ENCODE assay signal across 8 mouse cellular contexts in the genomic region with DNA sequence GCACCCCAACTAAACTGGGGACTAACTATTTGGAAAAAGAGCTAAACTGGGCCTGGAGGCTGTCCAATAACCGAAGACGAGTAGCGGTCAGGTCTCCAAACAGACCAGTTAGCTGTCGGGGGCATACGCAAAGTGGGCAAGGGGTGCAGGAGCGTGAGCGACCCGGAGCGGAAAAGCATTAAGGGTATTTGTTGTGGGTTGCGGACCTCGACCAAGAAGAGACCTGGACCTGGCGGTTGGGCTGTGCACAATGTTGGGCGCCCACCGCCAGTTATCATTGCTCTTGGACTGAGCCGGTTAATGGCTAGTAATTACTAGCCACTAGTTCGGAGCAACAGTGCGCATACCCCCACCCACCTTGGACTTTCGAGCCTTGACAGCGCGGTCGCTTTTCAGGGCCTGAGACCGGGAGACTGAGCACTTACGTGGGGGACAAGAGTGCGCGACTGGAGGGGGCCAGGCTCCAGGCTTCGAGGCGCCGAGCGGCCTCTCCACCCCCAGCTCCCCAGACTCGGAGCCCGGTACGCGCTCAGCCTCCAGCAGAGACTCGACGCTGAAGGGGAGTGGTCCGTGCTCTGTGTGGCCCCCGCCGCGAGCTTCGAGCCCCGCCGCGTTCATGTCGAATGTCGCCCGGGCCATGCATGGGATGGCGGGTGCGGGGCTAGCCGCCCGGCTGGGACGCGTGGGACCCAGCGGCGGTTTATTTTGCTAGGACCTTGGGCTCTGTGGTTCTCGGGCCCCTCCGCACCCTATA. TPM values are rescaled to one million over a fixed set of nuclear protein-coding genes. Genes with fewer than 3 reads are reported as not detected.
A peak's percentile ranks its signal among the peaks of the same experiment; 100 is the strongest.
DNase-seq lines count a peak whose midpoint lies in the region; ATAC-seq and TF ChIP-seq lines count a peak whose summit lies in the region.

Msx3 (minus strand) TSS at position 729 of the 754 bp plus-strand sequence.

- peak within 1 kb of the TSS; percentile 65 for H3K4me2 ChIP-seq in forebrain, embryonic 16.5 days (ENCODE audit: low read length)

- H3K79me2 ChIP-seq in heart, adult 2 months (replicated peaks; ENCODE audit: control insufficient read depth, insufficient read depth, low read length) = no peaks in the 10 kb centered on the region
- no peaks in the 10 kb centered on the region for H3K79me2 ChIP-seq in macrophage (ENCODE audit: inconsistent target)

- peak; percentile 39 for ATAC-seq in forebrain, embryonic 16.5 days

- intact Hi-C loops in heart, adult 2 months (cut with DNase I) = no loop called here
- intact Hi-C loops in heart, postnatal 14 days (cut with DNase I) = no loop called here

- H3K4me1 ChIP-seq in heart, adult 2 months (ENCODE audit: control insufficient read depth, insufficient read depth, low read length) = peaks cover 1% of the 10 kb centered on the region; the same call in 1 of the 2 replicates
- peaks cover 23% of the 10 kb centered on the region for H3K4me1 ChIP-seq in E14TG2a.4 (replicated peaks; ENCODE audit: low read depth, low read length)
- H3K4me1 ChIP-seq in forebrain, embryonic 16.5 days (replicated peaks; ENCODE audit: control insufficient read depth, insufficient read depth, low read length) = peaks cover 23% of the 10 kb centered on the region

- no peaks in the 10 kb centered on the region for H3K36me3 ChIP-seq in heart, adult 2 months (ENCODE audit: control insufficient read depth, insufficient read depth, low read length)
- H3K36me3 ChIP-seq in E14TG2a.4 (ENCODE audit: insufficient read depth, low read length) = no peaks in the 10 kb centered on the region
- no peaks in the 10 kb centered on the region for H3K36me3 ChIP-seq in forebrain, embryonic 16.5 days (ENCODE audit: control insufficient read depth, insufficient read depth)
- no peaks in the 10 kb centered on the region for H3K36me3 ChIP-seq in macrophage (ENCODE audit: inconsistent target)

- no peak within 1 kb of the TSS for H3K9ac ChIP-seq in heart, adult 2 months (ENCODE audit: low read depth, low read length)
- H3K9ac ChIP-seq in forebrain, embryonic 16.5 days (replicated peaks; ENCODE audit: low read depth, low read length) = peak within 1 kb of the TSS; percentile 38

- no peak for DNase-seq in heart, adult 2 months
- DNase-seq in heart, postnatal 14 days = no peak
- DNase-seq in ovary, adult 18-20 months (ENCODE audit: low spot score) = no peak
- no peak for DNase-seq in urinary bladder, postnatal 25 days (ENCODE audit: low spot score)
- no peak for DNase-seq in urinary bladder, postnatal 36 days (ENCODE audit: low spot score in 2 of 2)

- H3K27me3 ChIP-seq in heart, adult 2 months (ENCODE audit: control insufficient read depth, insufficient read depth, low read length) = peaks cover 9% of the 10 kb centered on the region; the same call in 1 of the 2 replicates
- H3K27me3 ChIP-seq in E14TG2a.4 (ENCODE audit: insufficient read depth, low read length) = peaks cover 98% of the 10 kb centered on the region
- peaks cover 77% of the 10 kb centered on the region for H3K27me3 ChIP-seq in forebrain, embryonic 16.5 days (replicated peaks; ENCODE audit: control insufficient read depth, insufficient read depth, low read length)

- H3K27ac ChIP-seq in heart, adult 2 months = no peak within 1 kb of the TSS
- no peak within 1 kb of the TSS for H3K27ac ChIP-seq in forebrain, embryonic 16.5 days (ENCODE audit: low read length)
- no peak within 1 kb of the TSS for H3K27ac ChIP-seq in macrophage

- TF ChIP-seq POLR2A in heart, adult 2 months (IDR thresholded peaks at IDR 0.05; ENCODE audit: insufficient read depth, low read depth, low read length) = no peak

- 3% methylated on average over 56 of the region's 56 CpGs for WGBS in heart, adult 2 months
- WGBS in forebrain, embryonic 16.5 days = under 1% methylated on average over 56 of the region's 56 CpGs
- WGBS in macrophage (ENCODE audit: missing documents) = 4% methylated on average over 56 of the region's 56 CpGs

- TF ChIP-seq CTCF in heart, adult 2 months (IDR thresholded peaks at IDR 0.05) = no peak
- TF ChIP-seq CTCF in E14TG2a.4 (conservative IDR thresholded peaks at IDR 0.05; ENCODE audit: low read length) = no peak

- H3K4me3 ChIP-seq in heart, adult 2 months = peak within 1 kb of the TSS; percentile 40
- H3K4me3 ChIP-seq in E14TG2a.4 (replicated peaks; ENCODE audit: low read length) = peak within 1 kb of the TSS; percentile 80
- H3K4me3 ChIP-seq in forebrain, embryonic 16.5 days (replicated peaks; ENCODE audit: low read length) = peak within 1 kb of the TSS; percentile 42
- peak within 1 kb of the TSS; percentile 31 for H3K4me3 ChIP-seq in macrophage (ENCODE audit: inconsistent target)

- TF ChIP-seq EP300 in heart, adult 2 months (IDR thresholded peaks at IDR 0.05; ENCODE audit: insufficient read depth, low read depth, low read length) = no peak

- no peaks in the 10 kb centered on the region for H3K9me3 ChIP-seq in E14TG2a.4 (ENCODE audit: low read length)
- no peaks in the 10 kb centered on the region for H3K9me3 ChIP-seq in forebrain, embryonic 16.5 days (ENCODE audit: control insufficient read depth, low read length)

RNA-seq across cellular contexts. Expression of gene Msx3, which starts in this region (rescaled TPM):
- total RNA-seq in heart, adult 2 months (2021) = not detected
- not detected in 2 replicates for polyA plus RNA-seq in heart, adult 2 months (2012; rRNA removed)
- not detected for total RNA-seq in heart, postnatal 14 days (2021)
- 0.62 and 1.7 TPM in 2 replicates for polyA plus RNA-seq in forebrain, embryonic 16.5 days (2015; fragmentation: Nextera tagmentation; extraction: Ambion mirVana)
- total RNA-seq in macrophage (2018; cell fraction: chromatin; rRNA removed) = not detected
- total RNA-seq in macrophage (2018; cell fraction: cytosol; rRNA removed) = not detected
- total RNA-seq in macrophage (2018; cell fraction: nucleus; rRNA removed) = not detected
- not detected in 3 replicates for polyA plus RNA-seq in macrophage (2018)
